Mouse (Mus musculus) stomach, embryonic 16.5 days (tissue): ENCODE data around the gene Zranb1. TPM values are rescaled to one million over a fixed set of nuclear protein-coding genes. Genes with fewer than 3 reads are reported as not detected.

Experiments
- ATAC-seq: fragments of 200-750 bp; cut with Nextera tagmentation; 2 replicates; pipeline ENCODE4 v1.8.0; 2017; ENCODE audit warnings: moderate number of reproducible peaks, moderate TSS enrichment; ENCODE audit not compliant: insufficient read depth, low FRiP score
- H3K27ac ChIP-seq: fragments of 300-500 bp; sonication (generic); 2 replicates; pipeline ENCODE4 v1.5.1; 2014; ENCODE audit warnings: low read length
- H3K27me3 ChIP-seq: fragments of 300-500 bp; sonication (generic); 2 replicates; pipeline ENCODE4 v1.6.1; 2014; ENCODE audit warnings: low read length, control low read depth, mixed read lengths; ENCODE audit not compliant: control insufficient read depth, insufficient read depth
- H3K36me3 ChIP-seq: fragments of 300-500 bp; sonication (generic); 2 replicates; pipeline ENCODE4 v1.6.1; 2014; ENCODE audit warnings: low read length; ENCODE audit not compliant: control insufficient read depth, insufficient read depth
- H3K4me1 ChIP-seq: fragments of 300-500 bp; sonication (generic); 2 replicates; pipeline ENCODE4 v1.6.1; 2014; ENCODE audit warnings: low read length, control low read depth, mixed read lengths; ENCODE audit not compliant: control insufficient read depth, insufficient read depth
- H3K4me2 ChIP-seq: fragments of 300-500 bp; sonication (generic); 2 replicates; pipeline ENCODE4 v1.6.1; 2014; ENCODE audit warnings: low read depth, low read length, mixed read lengths
- H3K4me3 ChIP-seq: fragments of 300-500 bp; sonication (generic); replicated peaks from 2 replicates; pipeline ENCODE4 v1.5.1; 2014; ENCODE audit warnings: mild to moderate bottlenecking, low read length
- H3K9ac ChIP-seq: fragments of 300-500 bp; sonication (generic); 2 replicates; pipeline ENCODE4 v1.6.1; 2014; ENCODE audit warnings: low read length
- H3K9me3 ChIP-seq: fragments of 300-500 bp; sonication (generic); replicated peaks from 2 replicates; pipeline ENCODE4 v1.6.1; 2016; ENCODE audit warnings: low read length, control low read depth; ENCODE audit not compliant: control insufficient read depth
- WGBS: fragments of 180-500 bp; shearing (Covaris S2); extraction: QIAGEN DNeasy Blood & Tissue Kit; methylation state at CpG from one replicate; pipeline ENCODE4 v1.1.7; 2014; 5-methylcytosine and 5-hydroxymethylcytosine counted together
- polyA plus RNA-seq: library from polyadenylated mRNA; unstranded; fragments of >200 nt; fragmentation: Nextera tagmentation; extraction: Ambion mirVana; gene quantifications from 2 replicates; pipeline ENCODE4 v1.2.1, GENCODE M21; 2015

Gene Zranb1
- polyA plus RNA-seq, 1 experiment from 2014 or later = 10.5 TPM

DNA sequence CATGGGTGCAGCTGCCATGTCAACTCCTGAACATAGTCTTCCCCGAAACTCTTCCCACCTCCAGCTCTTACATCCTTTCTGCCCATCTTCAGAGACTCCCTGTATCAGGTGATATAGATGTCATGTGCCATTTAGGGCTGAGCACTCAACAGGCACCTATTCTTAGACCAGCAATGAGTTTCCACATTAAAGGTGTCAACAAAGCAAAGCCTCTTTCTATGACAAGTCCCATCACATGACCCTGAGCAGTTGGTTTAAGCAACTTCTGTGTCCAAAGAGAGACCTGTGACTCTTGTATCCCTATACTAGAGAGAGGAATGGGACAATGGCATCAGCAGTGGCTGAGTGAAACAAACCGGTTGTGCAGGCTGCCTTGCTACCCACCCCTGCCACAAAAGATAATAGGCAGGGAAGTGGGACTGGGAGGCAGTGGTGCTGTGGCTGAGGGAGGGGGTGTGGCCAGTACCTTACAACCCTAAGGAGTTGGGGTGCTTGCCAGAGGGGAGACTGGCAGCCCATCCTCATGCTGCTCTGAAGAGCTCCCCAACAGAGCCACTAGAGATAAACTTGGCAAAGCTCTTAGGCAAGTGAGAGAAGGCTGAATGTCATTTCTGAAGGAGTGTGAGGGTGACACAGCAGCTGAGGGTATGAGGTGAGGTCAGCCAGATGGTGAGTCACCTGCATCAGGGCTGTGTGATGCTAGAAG lies 30.0 kb upstream of the Zranb1 start:
- Histone ChIP-seq H3K27ac (peak overlapping the region; percentile 62; the same call in 1 of the 2 replicates), H3K4me1 (no peaks in the 10 kb centered on the region), H3K9ac (no peak overlapping the region), H3K9me3 (no peaks in the 10 kb centered on the region; the same call in 1 of the 2 replicates), H3K27me3 (no peaks in the 10 kb centered on the region), H3K4me2 (no peak overlapping the region), H3K4me3 (no peak overlapping the region), H3K36me3 (no peaks in the 10 kb centered on the region)
- ATAC-seq = peak; percentile 91
- WGBS = 49% methylated on average over 2 of the region's 2 CpGs

DNA sequence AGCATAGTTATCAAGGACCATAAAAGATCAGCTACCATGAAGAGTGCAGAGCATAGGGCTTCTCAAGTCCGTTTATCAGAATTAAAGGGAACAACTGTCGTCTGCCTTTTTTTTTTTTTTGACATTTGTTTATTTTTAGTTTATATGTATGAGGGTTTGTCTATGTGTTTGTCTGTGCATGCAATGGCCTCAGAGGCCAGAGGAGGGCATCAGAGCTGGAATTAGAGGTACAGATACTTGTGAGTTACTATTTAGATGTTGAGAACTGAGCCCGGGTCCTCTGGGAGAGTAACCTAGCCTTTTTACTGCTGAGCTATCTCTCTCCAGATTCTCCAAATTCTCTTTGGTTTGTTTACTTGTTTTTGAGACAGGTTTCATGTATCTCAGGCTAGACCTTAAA lies 27.1 kb upstream of the Zranb1 start:
- Histone ChIP-seq H3K4me1 (no peaks in the 10 kb centered on the region), H3K9me3 (no peaks in the 10 kb centered on the region), H3K27me3 (no peaks in the 10 kb centered on the region), H3K4me3 (no peak overlapping the region), H3K9ac (no peak overlapping the region), H3K27ac (no peak overlapping the region), H3K4me2 (no peak overlapping the region), H3K36me3 (no peaks in the 10 kb centered on the region)
- WGBS = 62% methylated on average over 3 of the region's 3 CpGs
- no peak for ATAC-seq

DNA sequence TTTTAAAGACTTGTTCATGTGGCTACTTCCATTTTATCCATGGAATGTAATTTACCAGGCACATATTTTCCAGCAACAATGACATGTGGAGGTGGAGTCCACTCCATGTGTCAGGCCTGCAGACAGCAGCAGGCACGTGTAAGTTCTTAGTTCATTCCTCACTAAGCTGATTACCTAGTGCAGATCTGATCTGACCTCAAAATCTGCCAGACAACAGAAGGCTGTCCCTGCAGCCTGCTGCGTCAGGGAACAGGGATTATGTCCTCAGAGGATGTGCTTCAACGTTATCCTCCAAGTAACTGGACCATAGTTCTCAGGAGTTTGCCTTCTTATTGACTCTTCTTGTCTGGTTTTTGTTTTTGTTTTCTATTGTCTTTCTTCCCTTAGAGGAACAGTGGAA lies 9.0 kb upstream of the Zranb1 start:
- no peak for ATAC-seq
- no peak overlapping the region for H3K9ac ChIP-seq
- no peaks in the 10 kb centered on the region for H3K27me3 ChIP-seq
- H3K9me3 ChIP-seq = no peaks in the 10 kb centered on the region
- WGBS = 50% methylated on average over 3 of the region's 3 CpGs
- no peak overlapping the region for H3K4me3 ChIP-seq
- H3K4me2 ChIP-seq = no peak overlapping the region
- H3K27ac ChIP-seq = no peak overlapping the region
- no peaks in the 10 kb centered on the region for H3K4me1 ChIP-seq
- no peaks in the 10 kb centered on the region for H3K36me3 ChIP-seq

DNA sequence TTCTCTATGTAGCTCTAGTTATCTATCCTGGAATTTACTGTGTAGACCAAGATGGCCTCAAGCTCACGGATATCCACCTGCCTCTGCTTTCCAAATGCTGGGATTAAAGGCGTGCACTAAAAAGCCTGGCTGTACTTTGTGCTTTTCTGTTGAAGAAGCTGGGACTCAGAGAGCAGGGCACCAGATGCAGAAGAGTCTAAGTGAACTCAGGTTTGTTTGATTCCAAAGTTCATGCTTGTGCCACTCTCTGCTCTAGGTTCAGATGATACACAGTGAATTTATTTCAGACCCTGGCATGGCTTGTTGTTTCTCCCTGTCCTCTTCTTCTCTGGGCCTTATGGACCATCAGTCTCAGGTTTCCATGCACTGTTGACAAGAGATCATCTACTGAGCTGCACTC lies 5.7 kb upstream of the Zranb1 start:
- Histone ChIP-seq H3K4me1 (0 out of 2 replicates have a peak, but pooled peaks cover under 1% of the 10 kb centered on the region), H3K4me2 (no peak overlapping the region), H3K36me3 (no peaks in the 10 kb centered on the region), H3K27me3 (no peaks in the 10 kb centered on the region), H3K9ac (no peak overlapping the region), H3K4me3 (no peak overlapping the region), H3K27ac (no peak overlapping the region), H3K9me3 (no peaks in the 10 kb centered on the region)
- no peak for ATAC-seq
- WGBS = 75% methylated on average over 2 of the region's 2 CpGs

DNA sequence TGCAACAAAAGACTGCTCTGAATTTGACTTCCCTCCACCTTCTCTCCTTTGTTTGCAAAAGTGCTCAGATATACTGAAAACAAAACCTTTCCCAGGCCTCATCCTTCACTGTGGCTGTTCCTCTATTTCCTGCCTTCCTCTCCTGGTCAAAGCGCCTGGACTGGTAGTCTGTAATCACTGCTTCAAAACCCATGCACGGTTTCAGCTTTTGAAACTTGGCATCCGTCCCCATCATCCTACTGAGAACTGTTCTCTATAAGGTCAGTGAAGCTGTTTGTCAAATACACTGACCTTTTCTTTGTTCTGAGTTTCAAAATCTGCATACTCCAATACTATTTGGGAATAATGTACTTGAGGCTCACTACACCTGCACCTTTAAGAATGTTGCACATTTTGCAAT lies 3.7 kb upstream of the Zranb1 start:
- no peak for ATAC-seq
- no peaks in the 10 kb centered on the region for H3K36me3 ChIP-seq
- no peaks in the 10 kb centered on the region for H3K27me3 ChIP-seq
- H3K4me3 ChIP-seq = no peak overlapping the region
- H3K27ac ChIP-seq = no peak overlapping the region
- H3K9me3 ChIP-seq = no peaks in the 10 kb centered on the region
- WGBS = 48% methylated on average over 3 of the region's 3 CpGs
- H3K9ac ChIP-seq = no peak overlapping the region
- 0 out of 2 replicates have a peak, but pooled peaks cover 3% of the 10 kb centered on the region for H3K4me1 ChIP-seq
- no peak overlapping the region for H3K4me2 ChIP-seq

DNA sequence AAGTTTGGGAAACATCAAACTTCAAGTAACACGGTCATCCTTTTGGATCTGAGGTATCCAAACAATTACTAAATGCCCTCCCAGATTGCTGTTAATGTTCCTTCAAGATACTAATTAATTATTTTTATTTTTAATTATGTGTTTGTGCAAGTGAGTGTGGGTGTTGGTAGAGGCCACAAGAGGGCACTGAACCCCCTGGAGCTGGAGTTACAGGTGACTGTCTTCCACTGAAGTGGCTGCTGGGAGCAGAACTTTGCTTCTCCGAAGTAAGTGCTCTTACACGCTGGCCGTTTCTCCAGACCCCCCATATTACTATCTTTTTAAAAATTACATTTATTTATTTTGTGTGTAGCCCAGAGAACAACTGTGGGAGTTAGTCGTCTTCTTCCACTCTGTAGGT lies 887 bp upstream of the Zranb1 start:
- H3K4me3 ChIP-seq = peak overlapping the region; percentile 93
- H3K4me1 ChIP-seq = peaks cover 9% of the 10 kb centered on the region
- no peak overlapping the region for H3K27ac ChIP-seq
- peak overlapping the region; percentile 88 for H3K9ac ChIP-seq
- peak overlapping the region; percentile 60 for H3K4me2 ChIP-seq
- 83% methylated on average over 5 of the region's 5 CpGs for WGBS
- no peak for ATAC-seq
- no peaks in the 10 kb centered on the region for H3K36me3 ChIP-seq
- no peaks in the 10 kb centered on the region for H3K27me3 ChIP-seq
- no peaks in the 10 kb centered on the region for H3K9me3 ChIP-seq

DNA sequence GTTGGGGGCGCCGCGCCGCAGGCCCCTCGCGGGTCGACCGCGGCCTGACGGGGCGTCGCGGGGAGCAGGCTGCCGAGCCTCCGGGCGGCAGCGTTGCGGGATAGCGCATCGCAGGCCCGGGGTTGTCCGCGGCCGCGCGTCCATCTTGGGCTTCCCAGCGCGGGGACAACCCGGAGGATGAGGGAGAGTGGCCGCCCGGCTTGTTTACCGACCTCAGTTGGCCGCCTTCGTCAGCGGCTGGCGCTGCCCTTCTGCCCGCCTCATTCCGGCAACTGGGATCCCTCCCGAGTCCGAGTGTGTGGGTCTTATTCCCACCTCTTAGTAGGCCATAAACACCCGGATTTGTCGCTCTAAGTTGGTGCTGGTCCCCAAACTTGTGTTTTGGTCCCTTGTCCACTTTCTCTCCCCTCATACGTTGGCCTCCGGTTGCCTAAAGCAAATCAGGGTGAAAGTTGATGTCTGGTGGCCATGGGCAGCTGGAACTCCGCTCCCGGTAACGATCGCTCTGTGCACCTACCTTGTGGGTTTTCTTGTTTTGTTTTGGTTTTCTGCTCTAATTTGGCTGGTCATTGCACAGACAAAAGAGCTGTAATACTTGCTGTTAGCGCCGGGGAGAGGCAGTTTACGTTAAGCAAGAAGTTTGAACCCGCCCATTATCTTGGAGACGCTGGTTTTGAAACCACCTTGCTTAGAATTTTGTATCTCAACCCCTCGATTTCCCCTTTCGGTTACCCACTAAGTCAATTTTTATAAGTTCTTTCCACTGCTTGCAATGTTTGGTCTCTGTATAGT lies 814 bp downstream of the Zranb1 start:
- ATAC-seq = no peak
- Histone ChIP-seq H3K4me1 (peaks cover 9% of the 10 kb centered on the region), H3K4me3 (peak overlapping the region; percentile 93), H3K9ac (peak overlapping the region; percentile 96), H3K27me3 (no peaks in the 10 kb centered on the region), H3K36me3 (no peaks in the 10 kb centered on the region), H3K4me2 (peak overlapping the region; percentile 73), H3K27ac (peak overlapping the region; percentile 99), H3K9me3 (no peaks in the 10 kb centered on the region)
- WGBS = under 1% methylated on average over 43 of the region's 55 CpGs

DNA sequence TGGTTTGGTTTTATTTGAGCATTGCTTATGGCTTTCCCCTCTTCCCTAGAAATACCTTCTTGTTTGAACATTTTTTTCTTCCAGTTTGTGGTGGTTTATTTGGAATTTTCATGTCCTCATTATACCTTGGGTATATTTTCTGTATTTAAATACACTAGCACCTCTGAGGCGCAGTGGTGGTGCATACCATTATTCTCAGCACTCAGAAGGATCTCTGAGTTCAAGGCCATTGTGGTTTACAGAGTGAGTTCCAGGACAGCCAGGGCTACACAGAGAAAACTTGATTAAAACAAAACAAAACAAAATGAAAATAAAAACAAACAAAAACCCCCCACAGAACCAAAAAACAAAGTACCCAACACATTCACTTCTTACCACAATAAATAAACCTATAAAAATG lies 2.4 kb downstream of the Zranb1 start:
- Histone ChIP-seq H3K9me3 (no peaks in the 10 kb centered on the region), H3K27ac (no peak overlapping the region), H3K4me3 (no peak overlapping the region), H3K4me1 (peaks cover 9% of the 10 kb centered on the region), H3K27me3 (no peaks in the 10 kb centered on the region), H3K9ac (no peak overlapping the region), H3K4me2 (no peak overlapping the region), H3K36me3 (no peaks in the 10 kb centered on the region)
- no peak for ATAC-seq
- WGBS = 77% methylated on average over 1 of the region's 1 CpGs

DNA sequence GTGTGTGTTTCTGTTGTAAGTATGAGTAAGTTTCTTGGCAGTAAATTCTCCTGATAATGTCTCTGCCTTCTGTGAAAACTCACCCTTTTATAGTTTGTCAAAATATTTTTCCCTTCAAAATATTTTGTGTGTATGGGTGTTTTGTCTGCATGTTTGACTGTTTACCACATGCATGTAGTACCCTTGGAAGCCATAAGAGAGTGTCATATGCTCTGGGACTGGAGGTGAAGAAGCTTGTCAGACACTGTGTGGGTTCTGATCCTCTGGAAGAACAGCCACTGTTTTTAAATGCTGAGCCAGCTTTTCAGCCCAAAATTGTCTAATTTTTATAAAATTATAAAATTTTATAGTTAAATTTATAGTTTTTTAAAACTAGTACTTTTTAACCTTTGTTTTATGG lies 3.8 kb downstream of the Zranb1 start:
- Histone ChIP-seq H3K9ac (no peak overlapping the region), H3K27me3 (no peaks in the 10 kb centered on the region), H3K4me3 (no peak overlapping the region), H3K4me1 (peaks cover 9% of the 10 kb centered on the region), H3K4me2 (no peak overlapping the region), H3K27ac (no peak overlapping the region), H3K36me3 (no peaks in the 10 kb centered on the region), H3K9me3 (no peaks in the 10 kb centered on the region)
- no peak for ATAC-seq
